Mouse (Mus musculus): ENCODE data around the gene E030025P04Rik. TPM values are rescaled to one million over a fixed set of nuclear protein-coding genes. Genes with fewer than 3 reads are reported as not detected.
A peak's percentile ranks its signal among the peaks of the same experiment; 100 is the strongest.

Gene E030025P04Rik
- total RNA-seq (2014; fragmentation: Nextera tagmentation) (not detected in 2 replicates), total RNA-seq (2017) (not detected in 2 replicates)

- ATAC-seq (replicated peaks; ENCODE audit: low FRiP score, low TSS enrichment, poor library complexity, severe bottlenecking) = no peak
Observed at GRCm38 (mm10) chr11:109144236-109144635, at the start of gene E030025P04Rik. Gene E030025P04Rik, minus strand, starts transcription at chr11:109144369.

- peak; percentile 91 for ATAC-seq (replicated peaks; ENCODE audit: low FRiP score, low TSS enrichment, poor library complexity, severe bottlenecking)
Observed at GRCm38 (mm10) chr11:109192673-109193557, 48.7 kb upstream of the E030025P04Rik start.

- ATAC-seq (replicated peaks; ENCODE audit: low FRiP score, low TSS enrichment, poor library complexity, severe bottlenecking) = no peak
Observed at GRCm38 (mm10) chr11:109188235-109188634, 44.1 kb upstream of the E030025P04Rik start.

GRCm38 (mm10) chr11:109187631-109188184 is 43.5 kb upstream of the E030025P04Rik start:
- ATAC-seq (replicated peaks; ENCODE audit: low FRiP score, low TSS enrichment, poor library complexity, severe bottlenecking) = no peak

GRCm38 (mm10) chr11:109181118-109181517 is 36.9 kb upstream of the E030025P04Rik start:
- no peak for ATAC-seq (replicated peaks; ENCODE audit: low FRiP score, low TSS enrichment, poor library complexity, severe bottlenecking)

- no peak for ATAC-seq (replicated peaks; ENCODE audit: low FRiP score, low TSS enrichment, poor library complexity, severe bottlenecking)
Observed at GRCm38 (mm10) chr11:109180290-109180689, 36.1 kb upstream of the E030025P04Rik start.

GRCm38 (mm10) chr11:109178788-109179518 is 34.8 kb upstream of the E030025P04Rik start:
- ATAC-seq (replicated peaks; ENCODE audit: low FRiP score, low TSS enrichment, poor library complexity, severe bottlenecking) = no peak; the same call in 1 of the 2 replicates

- ATAC-seq (replicated peaks; ENCODE audit: low FRiP score, low TSS enrichment, poor library complexity, severe bottlenecking) = no peak
Observed at GRCm38 (mm10) chr11:109175376-109175969, 31.3 kb upstream of the E030025P04Rik start.

GRCm38 (mm10) chr11:109172224-109172623 is 28.1 kb upstream of the E030025P04Rik start:
- ATAC-seq (replicated peaks; ENCODE audit: low FRiP score, low TSS enrichment, poor library complexity, severe bottlenecking) = no peak

GRCm38 (mm10) chr11:109170771-109171170 is 26.6 kb upstream of the E030025P04Rik start:
- no peak for ATAC-seq (replicated peaks; ENCODE audit: low FRiP score, low TSS enrichment, poor library complexity, severe bottlenecking)

GRCm38 (mm10) chr11:109157694-109158093 is 13.5 kb upstream of the E030025P04Rik start:
- ATAC-seq (replicated peaks; ENCODE audit: low FRiP score, low TSS enrichment, poor library complexity, severe bottlenecking) = no peak

GRCm38 (mm10) chr11:109144890-109145341 is 747 bp upstream of the E030025P04Rik start:
- ATAC-seq (replicated peaks; ENCODE audit: low FRiP score, low TSS enrichment, poor library complexity, severe bottlenecking) = no peak

GRCm38 (mm10) chr11:109126482-109126881 is 17.7 kb downstream of the E030025P04Rik start:
- no peak for ATAC-seq (replicated peaks; ENCODE audit: low FRiP score, low TSS enrichment, poor library complexity, severe bottlenecking)

GRCm38 (mm10) chr11:109125451-109125850 is 18.7 kb downstream of the E030025P04Rik start:
- no peak for ATAC-seq (replicated peaks; ENCODE audit: low FRiP score, low TSS enrichment, poor library complexity, severe bottlenecking)

GRCm38 (mm10) chr11:109124284-109124683 is 19.9 kb downstream of the E030025P04Rik start:
- no peak for ATAC-seq (replicated peaks; ENCODE audit: low FRiP score, low TSS enrichment, poor library complexity, severe bottlenecking)

- ATAC-seq (replicated peaks; ENCODE audit: low FRiP score, low TSS enrichment, poor library complexity, severe bottlenecking) = no peak
Observed at GRCm38 (mm10) chr11:109109826-109110346, 34.3 kb downstream of the E030025P04Rik start.

- no peak for ATAC-seq (replicated peaks; ENCODE audit: low FRiP score, low TSS enrichment, poor library complexity, severe bottlenecking)
Observed at GRCm38 (mm10) chr11:109109056-109109455, 35.1 kb downstream of the E030025P04Rik start.

- ATAC-seq (replicated peaks; ENCODE audit: low FRiP score, low TSS enrichment, poor library complexity, severe bottlenecking) = no peak
Observed at GRCm38 (mm10) chr11:109107518-109108205, 36.5 kb downstream of the E030025P04Rik start.

GRCm38 (mm10) chr11:109106751-109107150 is 37.4 kb downstream of the E030025P04Rik start:
- ATAC-seq (replicated peaks; ENCODE audit: low FRiP score, low TSS enrichment, poor library complexity, severe bottlenecking) = no peak

Data from megakaryocyte-erythroid progenitor cell, adult 5-6 weeks (primary cell).